In genomic region chr17:87501098-87501497, GRCm38 (mm10) we compare ENCODE assay signal across 13 mouse cellular contexts. TPM values are rescaled to one million over a fixed set of nuclear protein-coding genes. Genes with fewer than 3 reads are reported as not detected.
DNase-seq lines count a peak whose midpoint lies in the region; ATAC-seq and TF ChIP-seq lines count a peak whose summit lies in the region.
"Had no signal": no experiment of that assay in that cellular context is flagged by ENCODE, and none has a peak within 500 bp of the region (broad histone marks: within the 10 kb centered on the region; RNA-seq: fewer than 3 reads in every experiment).

No protein-coding gene starts in this region.

- TF ChIP-seq CTCF in left cerebral cortex, adult 2 months (IDR thresholded peaks at IDR 0.05): no peak

- no peaks in the 10 kb centered on the region for H3K9me3 ChIP-seq in intestine, embryonic 15.5 days
- H3K9me3 ChIP-seq in stomach, embryonic 15.5 days: no peaks in the 10 kb centered on the region
- H3K9me3 ChIP-seq: hindbrain, embryonic 13.5 days; midbrain, embryonic 15.5 days had no signal

- intact Hi-C loops in left cerebral cortex, adult 2 months (cut with DNase I): loop anchor here (1.0 to 5.0 kb wide), 2 partner anchors 26 to 39 kb away; no protein-coding TSS in a partner anchor
- intact Hi-C loops in left cerebral cortex, postnatal 4 days (cut with DNase I): no loop called here

- 59% methylated on average over 2 of the region's 2 CpGs for WGBS in intestine, embryonic 15.5 days
- whole genome bisulfite sequencing in stomach, embryonic 15.5 days: 48% methylated on average over 2 of the region's 2 CpGs

- H3K4me1 ChIP-seq in intestine, embryonic 15.5 days (replicated peaks): peaks cover 23% of the 10 kb centered on the region
- peaks cover 12% of the 10 kb centered on the region for H3K4me1 ChIP-seq in stomach, embryonic 15.5 days

- peak; percentile 87 for ATAC-seq in intestine, embryonic 15.5 days
- peak; percentile 37; the same call in 1 of the 2 replicates for ATAC-seq in stomach, embryonic 15.5 days (ENCODE audit: insufficient read depth, low FRiP score, low read depth)
- ATAC-seq in frontal cortex, adult (ENCODE audit: low TSS enrichment): no peak

- no peaks in the 10 kb centered on the region for H3K36me3 ChIP-seq in intestine, embryonic 15.5 days
- no peaks in the 10 kb centered on the region for H3K36me3 ChIP-seq in stomach, embryonic 15.5 days
- H3K36me3 ChIP-seq: hindbrain, embryonic 13.5 days; midbrain, embryonic 15.5 days had no signal

- H3K9ac ChIP-seq in intestine, embryonic 15.5 days: no peak overlapping the region
- H3K9ac ChIP-seq in stomach, embryonic 15.5 days: no peak overlapping the region
- H3K9ac ChIP-seq: hindbrain, embryonic 13.5 days; midbrain, embryonic 15.5 days had no signal

- H3K4me3 ChIP-seq in left cerebral cortex, adult 2 months: no peak overlapping the region
- H3K4me3 ChIP-seq in intestine, embryonic 15.5 days (replicated peaks): no peak overlapping the region
- no peak overlapping the region for H3K4me3 ChIP-seq in stomach, embryonic 15.5 days (replicated peaks)
- H3K4me3 ChIP-seq: hindbrain, embryonic 13.5 days; midbrain, embryonic 15.5 days had no signal

- peak overlapping the region; percentile 96 for H3K27ac ChIP-seq in left cerebral cortex, adult 2 months
- H3K27ac ChIP-seq in intestine, embryonic 15.5 days: 0 out of 2 replicates have a peak overlapping the region, but pooled peaks have one; percentile 74
- 0 out of 2 replicates have a peak overlapping the region, but pooled peaks have one; percentile 79 for H3K27ac ChIP-seq in stomach, embryonic 15.5 days
- H3K27ac ChIP-seq: midbrain, embryonic 15.5 days had no signal

- DNase-seq in left cerebral cortex, adult 2 months (ENCODE audit: extremely low spot score in 1 of 2, low spot score in 2 of 2): no peak
- no peak for DNase-seq in left cerebral cortex, adult 11 months (ENCODE audit: low spot score)
- peak; percentile 68 for DNase-seq in kidney, adult 9 months
- DNase-seq in left cerebral cortex, postnatal 4 days: no peak
- DNase-seq: cerebellum, adult 9-11 months; embryo, embryonic 11 days; gastrocnemius, postnatal 25 days; heart, postnatal 10 days had no signal

- H3K4me2 ChIP-seq in intestine, embryonic 15.5 days (replicated peaks): no peak overlapping the region
- H3K4me2 ChIP-seq in stomach, embryonic 15.5 days: no peak overlapping the region
- H3K4me2 ChIP-seq: hindbrain, embryonic 13.5 days; midbrain, embryonic 15.5 days had no signal

- H3K27me3 ChIP-seq in intestine, embryonic 15.5 days (replicated peaks): no peaks in the 10 kb centered on the region
- H3K27me3 ChIP-seq in stomach, embryonic 15.5 days (replicated peaks): 0 out of 2 replicates have a peak, but pooled peaks cover 4% of the 10 kb centered on the region
- H3K27me3 ChIP-seq: midbrain, embryonic 15.5 days had no signal

RNA-seq across cellular contexts. Expression of gene Calm2, which starts 54.4 kb away (rescaled TPM):
- total RNA-seq in left cerebral cortex, adult 2 months (2021): 1,000 to 10,000 TPM; 2,083 to 2,187 TPM
- polyA plus RNA-seq in intestine, embryonic 15.5 days (2015; fragmentation: Nextera tagmentation; extraction: Ambion mirVana): 1,049 and 1,135 TPM in 2 replicates
- 879 and 956 TPM in 2 replicates for polyA plus RNA-seq in stomach, embryonic 15.5 days (2015; fragmentation: Nextera tagmentation; extraction: Ambion mirVana)
- total RNA-seq in left cerebral cortex, postnatal 4 days (2021): 1,000 to 10,000 TPM; 1,837 to 1,937 TPM
